Mouse (Mus musculus): Measurements from ENCODE around the gene Cdh12. TPM values are rescaled to one million over a fixed set of nuclear protein-coding genes. Genes with fewer than 3 reads are reported as not detected.
A peak's percentile ranks its signal among the peaks of the same experiment; 100 is the strongest.
"Not testable (repeated sequence)": the region's sequence is repeated elsewhere in the genome, so short reads cannot be mapped to it uniquely, and the experiment has no call there.

Gene Cdh12
- 10 to 100 TPM; 27.9 to 28.2 TPM for total RNA-seq (2021)
- long read RNA-seq, full-length matches to known transcripts = 2 of 5 reads
- long read RNA-seq, partial matches to known transcripts = 1 of 5 reads
- long read RNA-seq, other reads (novel, unspliced or antisense) = 2 of 5 reads

DNA sequence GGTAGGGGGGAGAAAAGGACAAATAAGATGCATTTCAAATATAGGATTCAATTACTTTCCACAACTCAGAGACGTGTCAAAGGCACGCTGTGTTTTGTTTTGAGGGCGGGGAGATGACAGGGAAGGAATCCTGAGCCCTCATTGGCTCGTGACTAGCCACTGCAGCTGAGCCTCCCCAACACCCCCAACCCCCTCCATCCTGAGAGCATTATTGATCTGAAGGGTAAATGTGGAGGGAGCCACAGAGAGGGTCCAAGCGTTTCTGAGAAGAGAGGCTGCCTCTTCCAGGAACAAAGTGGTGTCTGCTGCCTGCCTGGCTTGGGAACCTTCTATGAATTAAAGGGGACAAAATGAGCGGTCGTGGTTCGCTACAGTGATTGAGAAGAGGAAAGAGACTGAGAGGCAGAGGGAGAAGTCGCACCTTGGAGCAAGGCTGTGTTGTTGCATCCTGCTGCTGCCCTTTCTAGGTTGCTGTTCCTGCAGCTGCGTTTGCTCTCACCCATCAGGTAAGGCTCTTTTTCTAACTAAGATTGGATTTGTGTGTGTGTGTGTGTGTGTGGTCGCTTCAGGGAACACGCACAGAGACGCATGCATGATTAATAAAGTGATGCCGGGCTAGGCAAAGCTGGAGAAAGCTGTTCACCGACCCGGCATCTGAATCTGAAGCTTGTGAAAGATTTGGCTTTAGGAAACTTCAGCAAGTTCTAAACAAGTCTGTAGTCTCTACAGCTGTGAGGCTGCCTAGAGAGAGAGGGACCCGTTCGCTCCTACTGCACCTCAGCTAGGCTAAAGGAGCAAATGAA lies at the start of gene Cdh12:
Gene Cdh12 (plus strand): TSS at position 405 of the 803 bp plus-strand sequence.
- peak; percentile 31 to 41 for DNase-seq (ENCODE audit: low spot score in 2 of 2)

DNA sequence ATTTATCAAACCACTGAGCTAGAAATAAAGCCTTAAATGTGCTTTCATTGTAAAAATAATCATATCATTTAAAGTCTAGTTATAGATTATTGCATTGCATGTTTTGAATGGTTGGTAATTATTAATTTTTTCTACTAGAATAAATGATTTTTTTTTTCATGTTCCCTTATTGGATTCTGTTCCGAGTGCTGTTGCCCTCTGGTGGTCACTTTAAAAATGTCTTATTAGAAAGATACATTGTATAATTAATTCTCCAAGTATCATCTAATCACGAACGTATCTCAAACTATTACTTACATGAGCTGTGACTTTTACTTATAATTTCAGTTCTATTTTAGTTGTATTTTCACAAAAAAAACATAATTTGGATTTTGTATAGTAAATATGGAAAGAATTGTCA lies 45.5 kb upstream of the Cdh12 start:
- DNase-seq (ENCODE audit: low spot score in 2 of 2) = no peak

DNA sequence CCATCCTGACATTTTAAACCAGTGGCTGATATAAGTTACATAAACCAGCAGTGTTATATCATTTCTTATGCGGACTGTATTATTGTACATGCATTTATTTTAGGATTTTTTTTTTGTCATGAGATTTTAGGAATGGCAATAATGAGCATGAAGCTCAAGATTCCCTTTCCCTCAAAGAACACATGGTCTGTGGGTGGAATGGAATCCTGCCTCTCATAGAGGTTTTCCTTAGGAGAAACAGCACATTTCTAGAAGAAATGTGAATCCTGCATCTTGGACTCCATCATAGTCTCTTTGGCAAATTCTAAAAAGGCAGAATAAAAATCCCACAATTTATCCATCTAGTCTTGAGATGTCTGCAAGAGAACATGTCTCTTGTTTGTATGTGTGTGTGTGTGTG lies 35.7 kb upstream of the Cdh12 start:
- DNase-seq (ENCODE audit: low spot score in 2 of 2) = no peak

DNA sequence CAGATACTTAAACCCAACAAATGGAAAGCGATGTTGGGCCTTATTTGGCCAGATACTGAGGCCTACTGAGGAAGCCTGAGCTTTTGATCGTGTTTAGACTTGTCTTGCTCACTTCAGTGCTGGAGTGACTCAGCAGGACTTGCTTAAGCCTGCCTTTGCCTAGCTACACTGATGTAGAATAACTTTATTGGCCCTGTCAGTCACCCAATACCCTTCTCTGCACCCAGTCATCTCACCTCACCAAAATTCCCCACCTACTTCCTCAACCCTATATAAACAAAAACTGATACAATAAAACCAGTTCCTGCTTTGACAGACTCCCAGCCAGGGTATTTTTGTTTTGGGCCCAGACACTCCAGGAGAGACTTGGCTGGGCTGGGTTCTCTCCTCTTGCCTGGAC lies 12.7 kb upstream of the Cdh12 start:
- DNase-seq (ENCODE audit: low spot score in 2 of 2) = no peak

DNA sequence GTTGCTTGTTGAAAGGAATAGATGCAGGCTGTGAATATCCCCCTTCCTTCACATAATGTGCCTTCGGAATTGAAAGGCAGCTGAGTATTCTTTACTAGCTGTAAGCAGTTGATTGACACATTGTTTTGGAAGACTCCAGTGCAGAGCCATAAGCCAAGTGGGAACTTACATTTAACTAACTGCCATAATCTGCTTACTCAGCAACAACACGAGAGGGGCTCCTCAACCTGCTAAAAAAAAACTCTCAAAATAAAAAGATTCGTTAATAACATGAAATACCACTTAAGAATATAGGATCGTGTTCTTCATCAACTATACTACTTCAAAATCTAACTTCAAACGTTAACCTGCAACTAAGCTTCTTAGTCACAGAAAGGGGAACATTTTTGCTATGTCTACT lies 1.5 kb downstream of the Cdh12 start:
- DNase-seq (ENCODE audit: low spot score in 2 of 2) = no peak

DNA sequence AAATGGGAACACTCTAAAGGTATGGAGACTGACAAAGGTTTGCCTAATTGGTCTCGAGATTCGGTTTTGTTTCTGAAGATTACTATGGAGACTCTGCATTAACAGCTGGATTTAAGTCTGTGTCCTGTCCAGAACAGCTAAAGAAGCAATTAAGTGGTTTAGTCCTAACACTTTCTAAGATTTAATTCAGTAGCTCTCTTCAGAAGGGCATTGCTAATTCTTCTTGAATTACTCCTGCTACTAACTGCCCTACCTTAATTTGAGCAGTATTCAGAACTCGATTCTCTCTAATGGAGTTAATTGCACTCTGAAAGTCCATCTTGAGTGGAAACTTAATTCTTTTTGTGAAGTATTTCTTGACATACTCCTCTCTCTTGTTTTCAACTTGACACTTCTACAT lies 9.4 kb downstream of the Cdh12 start:
- DNase-seq (ENCODE audit: low spot score in 2 of 2) = no peak

DNA sequence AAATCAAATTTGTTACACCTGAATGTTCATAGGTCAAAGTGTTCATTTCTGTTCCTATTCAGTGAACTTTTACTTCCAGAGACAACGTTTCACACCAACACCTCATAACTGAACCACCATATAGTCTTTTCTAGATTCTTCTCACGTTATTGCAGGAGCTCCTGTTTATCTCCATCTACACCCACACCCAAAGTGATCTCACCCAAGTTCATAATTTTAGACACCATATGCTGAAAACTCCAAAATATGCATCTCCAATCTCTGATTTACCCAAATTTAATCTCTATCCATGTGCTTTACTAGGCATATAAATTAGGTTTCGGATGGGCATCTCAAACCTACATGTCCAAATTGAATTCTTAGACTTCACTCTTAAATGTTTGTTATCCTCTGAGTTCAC lies 13.4 kb downstream of the Cdh12 start:
- DNase-seq (ENCODE audit: low spot score in 2 of 2) = no peak

DNA sequence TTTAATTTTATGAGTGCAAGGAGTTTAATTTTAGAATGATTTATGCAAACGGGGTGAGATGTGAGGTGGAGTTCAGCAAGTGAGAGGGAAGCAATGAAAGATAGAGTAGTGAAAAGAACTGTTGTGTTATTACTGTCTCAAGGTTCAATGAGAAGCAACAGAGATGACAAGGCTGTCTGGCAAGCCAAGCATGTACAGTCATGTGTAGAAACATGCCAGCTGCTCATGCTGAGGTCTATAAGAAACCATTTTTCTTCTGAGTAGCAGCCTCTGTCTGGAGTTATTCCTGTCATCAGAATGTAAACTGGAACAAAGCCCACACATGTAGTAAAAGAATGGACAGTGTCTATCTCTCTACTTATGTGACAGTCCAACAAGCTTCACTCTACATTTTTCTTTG lies 14.5 kb downstream of the Cdh12 start:
- no peak for DNase-seq (ENCODE audit: low spot score in 2 of 2)

DNA sequence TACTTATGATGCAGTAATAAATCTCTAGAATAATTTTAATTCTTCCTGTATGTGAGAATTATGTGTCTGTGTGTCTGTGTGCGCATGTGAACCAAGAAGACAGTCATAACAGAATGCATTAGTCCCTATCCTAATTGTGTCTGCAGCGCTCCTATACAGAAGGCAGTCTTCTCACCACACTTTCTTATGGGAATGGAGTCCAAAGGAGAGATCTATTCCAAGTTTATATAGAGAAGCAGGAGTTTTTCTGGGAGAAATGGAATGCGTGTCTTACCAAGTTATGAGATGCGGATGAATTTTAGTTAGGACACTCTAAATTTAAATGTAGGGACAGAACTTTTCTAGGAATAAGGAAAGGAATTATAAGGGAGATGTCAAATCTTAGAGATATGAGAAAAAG lies 101.9 kb downstream of the Cdh12 start:
- no peak for DNase-seq (ENCODE audit: low spot score in 2 of 2)

DNA sequence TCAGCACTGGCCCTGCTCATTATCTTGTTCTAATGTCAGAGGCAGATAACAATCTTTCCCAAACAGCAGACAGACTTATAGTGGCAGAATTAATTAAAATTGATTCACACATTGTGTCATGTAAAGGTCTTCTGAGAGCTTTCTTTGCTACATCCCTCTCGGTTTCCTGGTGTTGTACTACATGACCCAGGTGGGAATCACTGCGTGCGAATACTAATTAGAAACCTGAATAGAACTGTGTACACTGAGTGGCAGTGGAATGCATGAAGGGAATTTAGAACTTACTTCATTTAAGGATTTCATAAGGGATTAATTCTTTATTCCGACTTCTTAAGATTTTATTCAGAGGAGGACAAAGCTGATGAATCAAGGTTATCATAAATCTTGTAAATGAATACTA lies 121.9 kb downstream of the Cdh12 start:
- DNase-seq (ENCODE audit: low spot score in 2 of 2) = no peak

DNA sequence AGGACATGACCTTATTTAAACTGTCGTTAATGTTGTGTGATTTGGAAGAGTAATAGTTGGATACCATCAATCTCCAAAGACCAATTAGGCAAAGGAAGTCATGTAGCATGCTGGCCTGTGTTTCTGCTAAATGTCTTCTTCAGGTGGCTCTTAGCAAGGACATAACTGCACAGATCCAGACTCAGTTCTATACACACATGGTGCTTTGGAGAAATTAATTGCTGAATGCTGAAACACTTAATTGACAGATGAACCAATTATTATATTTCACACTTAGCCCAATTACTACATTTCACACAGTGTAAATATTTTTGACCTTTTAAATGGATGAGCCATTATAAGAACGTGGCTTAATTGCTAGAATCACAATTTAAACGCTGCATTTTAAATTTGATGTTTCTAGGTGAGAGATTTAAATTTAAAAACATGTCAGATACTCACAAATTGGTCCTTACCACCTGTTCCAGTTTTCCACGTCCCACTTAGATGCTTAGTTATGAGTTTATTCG lies 133.6 kb downstream of the Cdh12 start:
- DNase-seq (ENCODE audit: low spot score in 2 of 2) = no peak

DNA sequence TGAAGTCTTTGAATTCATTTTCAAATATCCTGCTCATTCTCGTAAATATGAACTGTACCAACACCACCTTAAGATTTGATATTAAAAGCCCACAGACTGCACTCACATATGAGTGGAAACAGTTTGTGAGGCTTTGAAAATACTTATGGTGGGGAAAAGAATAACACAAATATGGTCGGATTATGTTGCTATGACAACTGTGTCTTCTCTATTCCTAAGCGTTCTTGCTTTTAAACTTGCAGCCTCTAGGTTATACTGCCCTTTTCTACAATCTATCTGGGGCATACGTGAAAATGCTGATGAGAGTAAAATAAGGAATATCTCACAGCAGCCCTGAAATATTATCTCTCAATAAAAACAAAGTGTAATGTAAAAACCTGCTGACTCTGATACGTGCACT lies 142.5 kb downstream of the Cdh12 start:
- DNase-seq (ENCODE audit: low spot score in 2 of 2) = no peak

DNA sequence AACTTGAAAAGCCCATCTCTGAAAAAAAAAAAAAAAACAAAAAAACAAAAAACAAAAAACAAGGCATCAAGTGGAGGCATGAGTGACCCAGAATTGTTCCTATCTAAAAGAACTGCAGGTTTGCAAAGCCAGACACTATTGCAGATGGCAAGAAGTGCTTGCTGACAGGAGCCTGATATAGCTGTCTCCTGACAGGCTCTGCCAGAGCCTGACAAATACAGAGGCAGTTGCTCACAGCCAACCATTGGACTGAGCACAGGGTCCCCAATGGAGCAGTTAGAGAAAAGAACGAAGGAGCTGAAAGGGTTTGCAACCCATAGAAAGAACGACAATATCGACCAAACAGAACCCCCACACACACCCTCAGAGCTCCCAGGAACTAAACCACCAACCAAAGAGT lies 156.7 kb downstream of the Cdh12 start:
- DNase-seq (ENCODE audit: low spot score in 2 of 2) = not testable (repeated sequence)

DNA sequence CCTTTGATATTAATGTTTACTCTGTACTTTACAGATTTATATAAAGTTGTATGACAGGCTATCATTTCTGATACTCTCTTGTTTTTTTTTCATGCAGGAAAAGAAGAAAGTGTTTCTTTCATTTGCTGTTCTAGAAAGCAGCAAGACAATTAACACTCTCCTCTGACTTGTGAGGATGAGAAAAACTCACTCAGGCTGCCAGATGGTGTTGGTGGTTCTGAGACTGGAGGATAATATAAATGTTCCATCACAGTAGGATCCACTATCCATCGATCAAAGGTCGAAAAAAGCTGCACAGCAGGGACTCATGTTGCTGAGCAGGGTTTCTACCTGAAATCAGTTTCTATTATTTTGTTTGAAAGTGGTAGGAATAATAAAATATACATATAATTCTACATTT lies 185.5 kb downstream of the Cdh12 start:
- no peak for DNase-seq (ENCODE audit: low spot score in 2 of 2)

DNA sequence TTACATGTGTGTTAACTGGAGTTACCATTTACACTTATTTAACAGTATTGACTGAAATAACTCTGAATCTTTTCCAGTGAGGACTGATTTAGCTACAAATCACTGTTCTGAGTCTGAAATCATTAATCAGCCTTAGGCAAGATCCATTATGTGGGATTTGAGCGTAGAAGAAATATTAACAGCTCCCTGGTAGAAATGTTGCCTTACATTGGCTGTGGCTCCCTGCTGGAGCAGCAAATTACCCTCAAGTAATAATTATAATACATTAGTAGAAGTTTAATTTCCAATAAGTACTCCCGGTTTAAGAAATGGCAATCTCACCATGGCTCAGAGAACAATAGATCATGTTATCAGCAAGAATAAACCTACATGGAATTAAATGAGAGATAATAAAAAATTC lies 190.1 kb downstream of the Cdh12 start:
- DNase-seq (ENCODE audit: low spot score in 2 of 2) = no peak

DNA sequence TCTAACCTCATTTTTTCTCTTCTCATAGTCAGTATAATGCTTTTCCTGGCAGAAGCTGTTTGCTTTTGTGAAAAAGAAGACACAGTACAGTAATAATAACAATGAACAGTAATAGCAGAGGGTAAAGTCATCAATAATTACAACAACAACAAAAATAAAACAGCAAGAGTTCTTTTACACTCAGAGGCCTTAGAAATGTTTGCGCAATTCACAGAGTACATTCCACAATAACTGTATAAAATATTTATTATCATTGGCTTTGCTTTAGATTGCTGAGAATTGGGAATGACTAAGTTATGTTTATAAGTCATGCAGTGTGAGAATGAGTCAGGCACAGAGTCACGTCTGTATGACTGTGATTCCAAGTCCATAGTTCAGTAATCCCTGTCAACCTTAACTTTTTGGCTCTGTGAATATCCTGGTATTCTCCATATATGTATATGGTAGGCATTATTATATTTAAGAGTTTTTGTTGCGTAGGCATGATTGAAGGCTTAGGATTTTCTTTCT lies 193.9 kb downstream of the Cdh12 start:
- DNase-seq (ENCODE audit: low spot score in 2 of 2) = no peak

DNA sequence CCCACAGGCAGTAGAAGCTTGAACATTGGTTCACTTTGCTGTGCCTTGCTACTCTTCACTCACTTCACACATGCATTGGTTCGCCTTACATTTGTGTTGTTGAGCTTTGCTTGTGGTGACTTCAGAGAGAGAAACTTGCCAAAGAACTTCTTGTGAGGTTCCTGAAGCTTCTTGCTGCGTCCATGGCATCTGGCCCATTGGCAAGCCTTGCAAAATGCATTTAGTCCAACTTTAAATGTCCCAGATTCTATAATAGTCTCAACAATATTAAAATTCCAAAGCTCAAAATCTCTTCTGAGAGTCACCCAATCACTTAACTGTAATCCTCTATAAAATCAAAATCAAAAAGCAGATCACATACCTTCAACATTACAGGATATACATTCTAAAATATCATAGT lies 211.2 kb downstream of the Cdh12 start:
- no peak for DNase-seq (ENCODE audit: low spot score in 2 of 2)

DNA sequence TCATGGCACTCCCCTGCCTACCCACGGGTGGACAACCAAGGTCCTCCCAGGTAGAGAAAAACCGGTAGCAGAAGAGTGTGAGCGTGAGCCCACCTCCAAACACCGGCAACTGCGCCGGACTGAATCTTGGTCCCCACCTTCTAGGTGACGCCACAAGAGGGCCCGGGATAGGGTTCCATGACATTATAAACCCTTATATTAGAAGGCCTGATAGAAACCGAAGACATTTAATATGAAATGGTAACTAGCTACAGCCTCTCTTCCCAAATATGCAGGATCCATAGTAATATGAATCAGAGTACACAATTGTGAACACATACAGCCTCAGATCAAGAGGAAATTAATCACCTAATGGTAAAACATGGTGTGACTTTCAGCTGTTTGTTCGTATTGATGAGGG lies 217.6 kb downstream of the Cdh12 start, which contains the start of gene Acot10:
Gene Acot10 (minus strand): TSS at position 101 of the 400 bp plus-strand sequence.
- DNase-seq (ENCODE audit: low spot score in 2 of 2) = no peak

DNA sequence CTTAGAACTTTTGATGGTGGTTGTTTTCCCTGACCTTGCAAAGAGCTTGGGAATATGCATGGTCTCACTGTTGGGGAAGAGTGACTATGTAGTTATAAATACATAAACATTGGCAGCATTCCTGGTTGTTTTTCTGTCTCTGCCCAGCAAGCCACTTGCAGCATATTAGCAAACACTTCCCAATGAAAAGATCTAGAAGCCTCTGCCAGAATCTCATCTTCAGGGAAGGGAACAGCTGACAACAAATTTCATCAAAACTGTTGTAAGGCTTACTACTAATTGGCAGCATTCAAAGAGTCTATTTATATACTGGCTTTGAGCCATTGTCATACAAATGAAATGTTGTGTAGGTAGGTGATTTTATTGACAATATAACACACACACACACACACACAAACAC lies 218.3 kb downstream of the Cdh12 start:
- DNase-seq (ENCODE audit: low spot score in 2 of 2) = no peak

DNA sequence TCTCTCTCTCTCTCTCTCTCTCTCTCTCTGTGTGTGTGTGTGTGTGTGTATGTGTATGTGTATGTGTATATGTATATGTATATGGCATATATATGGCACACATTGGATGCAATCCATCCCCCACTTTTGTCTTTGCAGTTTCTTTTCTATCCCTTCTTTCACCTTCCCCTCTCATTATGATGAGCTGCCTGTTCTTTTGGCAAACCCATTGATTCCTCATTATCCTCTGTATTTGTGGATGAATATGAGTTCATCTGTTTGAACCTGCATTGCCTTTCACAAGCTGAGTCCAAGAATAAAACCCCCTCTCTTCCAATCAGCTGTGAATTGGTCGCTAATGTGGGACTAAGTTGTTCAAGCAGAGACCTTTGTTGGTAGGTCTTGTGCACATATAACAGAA lies 218.9 kb downstream of the Cdh12 start:
- no peak for DNase-seq (ENCODE audit: low spot score in 2 of 2)

DNA sequence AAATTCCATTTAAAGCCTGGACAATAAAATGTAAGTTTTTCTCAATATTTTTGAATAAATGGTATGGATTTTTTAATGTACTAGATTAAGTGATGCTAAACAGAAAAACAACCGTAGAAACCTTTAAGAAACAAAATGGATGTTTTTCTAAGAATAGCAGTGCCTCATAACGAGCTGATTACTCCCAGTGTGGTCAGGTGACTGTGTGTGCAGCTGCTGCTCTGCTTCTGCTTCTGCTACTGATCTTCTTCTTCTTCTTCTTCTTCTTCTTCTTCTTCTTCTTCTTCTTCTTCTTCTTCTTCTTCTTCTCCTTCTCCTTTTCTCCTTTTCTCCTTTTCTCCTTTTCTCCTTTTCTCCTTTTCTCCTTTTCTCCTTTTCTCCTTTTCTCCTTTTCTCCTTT lies 220.4 kb downstream of the Cdh12 start:
- DNase-seq (ENCODE audit: low spot score in 2 of 2) = not testable (repeated sequence)

DNA sequence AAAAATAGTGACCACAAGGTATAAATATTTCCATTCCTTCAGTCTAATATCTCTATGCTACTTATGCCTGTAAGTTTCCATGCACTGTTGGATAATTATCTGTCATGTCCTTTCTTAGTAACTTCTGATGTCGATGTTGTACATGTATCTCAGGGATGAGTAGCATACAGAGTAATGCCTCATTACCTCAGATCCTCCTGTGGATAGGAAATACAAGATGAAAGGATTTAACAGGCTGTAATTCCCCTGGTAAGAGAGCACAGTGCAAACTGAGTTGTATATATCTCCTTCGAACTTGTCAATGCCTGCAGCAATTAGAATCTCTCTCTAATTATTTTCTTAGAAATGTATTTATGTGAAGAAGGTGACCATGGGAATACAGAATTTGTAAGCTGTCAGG lies 233.7 kb downstream of the Cdh12 start:
- no peak for DNase-seq (ENCODE audit: low spot score in 2 of 2)

DNA sequence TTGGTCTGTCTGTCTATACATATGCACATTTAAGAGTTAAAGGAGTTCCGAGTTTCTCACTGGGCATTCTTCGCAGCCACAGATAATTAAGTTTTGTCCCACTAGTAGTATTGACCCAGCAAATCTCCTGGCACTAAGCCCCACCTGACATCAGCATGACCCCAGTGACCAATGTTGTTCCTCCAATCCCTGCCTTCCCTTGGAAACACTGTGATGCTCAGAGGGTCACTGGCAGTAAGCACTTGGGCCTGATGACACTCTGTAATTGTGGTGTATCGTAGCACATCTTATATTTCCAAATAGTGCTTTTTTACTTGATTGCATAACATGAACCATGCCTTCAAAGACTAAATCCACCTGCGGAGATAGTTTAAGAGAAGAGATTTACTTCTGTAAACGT lies 235.1 kb downstream of the Cdh12 start:
- DNase-seq (ENCODE audit: low spot score in 2 of 2) = no peak

Measured in layer of hippocampus, postnatal 10 days (tissue).